Mouse (Mus musculus): ENCODE data around the gene Myrfl.

GRCm38 (mm10) chr10:116796066-116796465 is 100.7 kb downstream of the Myrfl start:
- TF ChIP-seq CTCF (IDR thresholded peaks at IDR 0.05; ENCODE audit: control insufficient read depth, insufficient read depth, insufficient read length), result no peak
- TF ChIP-seq USF1 (IDR thresholded peaks at IDR 0.05; ENCODE audit: low read depth), result no peak
- TF ChIP-seq MYOD1 (IDR thresholded peaks at IDR 0.05; ENCODE audit: control insufficient read depth, insufficient read length, low read depth), result no peak
- TF ChIP-seq CEBPB (IDR thresholded peaks at IDR 0.05; ENCODE audit: low read depth), result no peak
- TF ChIP-seq MAX (IDR thresholded peaks at IDR 0.05), result no peak
- no peak for TF ChIP-seq MYOG (IDR thresholded peaks at IDR 0.05; ENCODE audit: control insufficient read depth, extremely low read depth, insufficient read length)

Measured in C2C12 (cell line).